Mouse (Mus musculus) frontal cortex, adult 2 months (tissue): ENCODE results near the gene Hpf1. TPM values are rescaled to one million over a fixed set of nuclear protein-coding genes. Genes with fewer than 3 reads are reported as not detected.

Source experiments
- DNase-seq, 2 experiments: peaks; one replicate each; pipeline ENCODE4 v3.0.0; 2022; ENCODE audit warnings: low spot score in 1 of 2; ENCODE audit errors: extremely low spot score in 1 of 2
- polyA plus RNA-seq: library from polyadenylated mRNA; depleted of rRNA; stranded (reverse); fragments of >200 nt; gene quantifications from 2 replicates; pipeline ENCODE4 v1.2.3, GENCODE M21; 2012; rRNA removed

Hpf1 gene
- polyA plus RNA-seq, 1 experiment, result 64.8 TPM

- DNase-seq, result no peak
These were observed 1.5 kb downstream of the Hpf1 start for GRCm38 (mm10) chr8:60891757-60892156.

GRCm38 (mm10) chr8:60895878-60896277, 5.7 kb downstream of the Hpf1 start:
- DNase-seq, result no peak

GRCm38 (mm10) chr8:60900147-60900546, 9.9 kb downstream of the Hpf1 start:
- DNase-seq, result no peak

- DNase-seq, result peak in 1 of 2 experiments; percentile 27
These were observed 21.9 kb downstream of the Hpf1 start for GRCm38 (mm10) chr8:60912081-60912480.

- DNase-seq, result no peak
These were observed 22.3 kb downstream of the Hpf1 start for GRCm38 (mm10) chr8:60912554-60912953.

GRCm38 (mm10) chr8:60919069-60919468, 28.9 kb downstream of the Hpf1 start:
- DNase-seq, result no peak

- DNase-seq, result no peak
These were observed 30.0 kb downstream of the Hpf1 start for GRCm38 (mm10) chr8:60920176-60920575.

- no peak for DNase-seq
These were observed 43.4 kb downstream of the Hpf1 start for GRCm38 (mm10) chr8:60933617-60934016.

GRCm38 (mm10) chr8:60938717-60939424, 48.7 kb downstream of the Hpf1 start:
- DNase-seq, result no peak

- no peak for DNase-seq
These were observed 52.6 kb downstream of the Hpf1 start for GRCm38 (mm10) chr8:60942867-60943266.

- no peak for DNase-seq
These were observed 57.3 kb downstream of the Hpf1 start for GRCm38 (mm10) chr8:60947503-60947902.

- peak in 1 of 2 experiments; percentile 15 for DNase-seq
These were observed 59.6 kb downstream of the Hpf1 start for GRCm38 (mm10) chr8:60949859-60950258.

- DNase-seq, result no peak
These were observed 61.1 kb downstream of the Hpf1 start for GRCm38 (mm10) chr8:60951271-60951670.

GRCm38 (mm10) chr8:60951757-60952156, 61.5 kb downstream of the Hpf1 start:
- DNase-seq, result no peak

GRCm38 (mm10) chr8:60952803-60953202, 62.6 kb downstream of the Hpf1 start:
- no peak for DNase-seq

GRCm38 (mm10) chr8:60954281-60955014, 64.2 kb downstream of the Hpf1 start:
- DNase-seq, result peak; percentile 86 to 89

- no peak for DNase-seq
These were observed 66.6 kb downstream of the Hpf1 start for GRCm38 (mm10) chr8:60956847-60957246.

Other genes starting within 250 kb of the Hpf1 start
- gene Clcn3, start 92.9 kb downstream of the Hpf1 start, polyA plus RNA-seq, result 71.1 and 78.5 TPM in 2 replicates
- 29.0 and 32.8 TPM in 2 replicates for gene Nek1, start 102.8 kb downstream of the Hpf1 start, polyA plus RNA-seq